Mouse (Mus musculus) heart, embryonic 12.5 days (tissue): ENCODE results near the gene Abhd15. TPM values are rescaled to one million over a fixed set of nuclear protein-coding genes. Genes with fewer than 3 reads are reported as not detected.
"Not testable (repeated sequence)": the region's sequence is repeated elsewhere in the genome, so short reads cannot be mapped to it uniquely, and the experiment has no call there.

ENCODE experiments used
- ATAC-seq: fragments of 200-750 bp; cut with Nextera tagmentation; 2 replicates; pipeline ENCODE4 v1.8.0; 2017; ENCODE audit warnings: moderate TSS enrichment, moderate library complexity; ENCODE audit not compliant: insufficient number of reproducible peaks, low FRiP score
- H3K27ac ChIP-seq: fragments of 300-500 bp; sonication (generic); 2 replicates; pipeline ENCODE4 v1.5.1; 2016; ENCODE audit warnings: mild to moderate bottlenecking, moderate library complexity; ENCODE audit not compliant: poor library complexity, severe bottlenecking
- H3K27me3 ChIP-seq: fragments of 300-500 bp; sonication (generic); replicated peaks from 2 replicates; pipeline ENCODE4 v1.6.1; 2016; ENCODE audit warnings: mild to moderate bottlenecking, moderate library complexity
- H3K36me3 ChIP-seq: fragments of 300-500 bp; sonication (generic); 2 replicates; pipeline ENCODE4 v1.6.1; 2016; ENCODE audit warnings: mild to moderate bottlenecking, moderate library complexity
- H3K4me1 ChIP-seq: fragments of 300-500 bp; sonication (generic); replicated peaks from 2 replicates; pipeline ENCODE4 v1.6.1; 2016; ENCODE audit warnings: mild to moderate bottlenecking
- H3K4me2 ChIP-seq: fragments of 300-500 bp; sonication (generic); 2 replicates; pipeline ENCODE4 v1.6.1; 2016; ENCODE audit warnings: mild to moderate bottlenecking, moderate library complexity
- H3K4me3 ChIP-seq: fragments of 300-500 bp; sonication (generic); 2 replicates; pipeline ENCODE4 v1.5.1; 2016; ENCODE audit warnings: mild to moderate bottlenecking
- H3K9ac ChIP-seq: fragments of 300-500 bp; sonication (generic); 2 replicates; pipeline ENCODE4 v1.6.1; 2016; ENCODE audit warnings: mild to moderate bottlenecking, moderate library complexity
- H3K9me3 ChIP-seq: fragments of 300-500 bp; sonication (generic); replicated peaks from 2 replicates; pipeline ENCODE4 v1.6.1; 2016; ENCODE audit warnings: mild to moderate bottlenecking, moderate library complexity
- WGBS: fragments of 180-500 bp; shearing (Covaris S2); methylation state at CpG from one replicate; pipeline ENCODE4 v1.1.7; 2016; 5-methylcytosine and 5-hydroxymethylcytosine counted together
- polyA plus RNA-seq: library from polyadenylated mRNA; unstranded; fragments of >200 nt; fragmentation: Nextera tagmentation; extraction: Ambion mirVana; gene quantifications from 2 replicates; pipeline ENCODE4 v1.2.1, GENCODE M21; 2016

The Abhd15 gene
- polyA plus RNA-seq, 1 experiment from 2014 or later = 0.72 TPM

DNA sequence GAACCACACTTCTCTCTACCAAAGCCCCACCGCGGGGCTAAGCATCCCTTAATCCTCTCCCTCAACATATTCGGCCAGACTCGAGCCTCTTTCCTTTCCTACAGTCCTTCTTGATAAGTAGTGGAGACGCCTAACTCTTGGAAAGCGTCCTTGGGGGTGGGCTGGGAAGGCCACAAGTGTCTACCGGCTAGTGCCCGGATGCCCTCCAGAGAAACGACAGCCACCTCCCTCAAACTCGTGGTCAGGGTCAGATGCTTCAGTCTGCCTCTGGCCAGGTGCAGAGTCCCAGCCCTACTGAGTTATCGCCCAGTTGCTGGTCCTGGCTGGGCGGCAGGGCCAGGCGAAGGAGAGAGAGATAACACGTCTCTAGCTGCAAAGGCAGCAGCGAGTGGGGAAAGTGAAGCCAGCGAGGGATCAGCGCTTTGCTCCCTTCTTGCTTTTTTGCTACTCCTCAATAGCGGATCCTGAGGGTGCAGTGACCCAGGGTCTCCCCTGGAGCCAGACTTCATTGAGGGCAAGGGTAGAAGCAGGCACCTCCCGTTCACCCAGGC is 565 bp upstream of the Abhd15 start:
- peaks cover 35% of the 10 kb centered on the region for H3K4me1 ChIP-seq
- peak; percentile 16 for ATAC-seq
- WGBS = 2% methylated on average over 19 of the region's 19 CpGs
- H3K9ac ChIP-seq = peak overlapping the region; percentile 74
- H3K27me3 ChIP-seq = peaks cover 25% of the 10 kb centered on the region
- H3K4me3 ChIP-seq = peak overlapping the region; percentile 71
- H3K9me3 ChIP-seq = no peaks in the 10 kb centered on the region
- peak overlapping the region; percentile 45 for H3K27ac ChIP-seq
- H3K36me3 ChIP-seq = peaks cover 7% of the 10 kb centered on the region
- peak overlapping the region; percentile 92 for H3K4me2 ChIP-seq

GRCm38 (mm10) chr11:77515637-77516552 is 974 bp downstream of the Abhd15 start, which contains the start of gene Trp53i13:
Gene Trp53i13, minus strand, starts transcription at chr11:77515980.
- H3K36me3 ChIP-seq = no peaks in the 10 kb centered on the region
- H3K9ac ChIP-seq = peak within 1 kb of the TSS; percentile 74
- peak within 1 kb of the TSS; percentile 71 for H3K4me3 ChIP-seq
- peak within 1 kb of the TSS; percentile 92 for H3K4me2 ChIP-seq
- peak within 1 kb of the TSS; percentile 11; the same call in 1 of the 2 replicates for H3K27ac ChIP-seq
- peaks cover 25% of the 10 kb centered on the region for H3K27me3 ChIP-seq
- no peaks in the 10 kb centered on the region for H3K9me3 ChIP-seq
- no peak for ATAC-seq
- H3K4me1 ChIP-seq = peaks cover 37% of the 10 kb centered on the region
- 10% methylated on average over 39 of the region's 39 CpGs for WGBS

DNA sequence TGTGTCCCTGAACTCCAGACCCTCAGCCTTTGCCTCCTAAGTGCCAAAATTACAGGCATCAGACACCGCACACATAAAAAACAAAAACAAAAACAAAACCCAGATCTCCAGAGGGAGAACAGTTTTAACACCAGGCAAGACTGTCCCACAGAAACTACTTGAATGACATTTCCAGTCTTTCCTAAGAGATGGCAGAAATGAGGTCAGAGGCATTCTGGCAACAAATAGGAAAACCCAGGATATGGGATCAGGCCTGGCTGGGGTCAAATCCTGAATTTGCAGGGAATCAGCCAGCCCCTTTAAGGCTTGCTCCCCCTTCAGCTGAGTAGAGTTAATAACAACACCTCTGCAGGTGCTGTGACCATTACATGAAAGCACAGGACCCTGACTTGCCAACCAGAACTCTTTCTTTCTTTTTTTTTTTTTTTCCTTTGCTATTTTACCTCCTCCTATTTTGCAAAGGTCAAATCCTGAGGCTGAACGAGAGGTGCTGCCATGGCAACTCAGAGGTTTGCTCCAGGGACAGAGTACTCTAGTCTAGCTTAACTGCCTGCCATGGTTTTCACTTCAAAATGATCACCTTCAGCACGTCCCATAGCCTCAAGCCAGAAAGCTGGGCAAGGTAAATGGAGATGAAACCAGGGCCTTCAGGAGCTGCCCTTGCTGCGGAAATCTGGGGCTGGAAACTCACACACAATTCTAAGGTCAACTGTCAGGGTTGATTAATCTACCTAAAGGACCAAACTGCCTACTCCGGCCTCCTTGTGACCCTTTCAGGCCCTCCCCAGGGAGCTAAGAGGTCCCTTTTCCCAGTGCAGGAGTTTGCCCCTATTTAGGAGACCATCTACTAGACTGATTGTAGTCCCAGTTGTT is 1.9 kb downstream of the Abhd15 start:
- peaks cover 25% of the 10 kb centered on the region for H3K27me3 ChIP-seq
- no peak overlapping the region for H3K4me2 ChIP-seq
- H3K9ac ChIP-seq = no peak overlapping the region
- peaks cover 35% of the 10 kb centered on the region for H3K4me1 ChIP-seq
- 0 out of 2 replicates have a peak overlapping the region, but pooled peaks have one; percentile 71 for H3K4me3 ChIP-seq
- no peak overlapping the region for H3K27ac ChIP-seq
- no peaks in the 10 kb centered on the region for H3K9me3 ChIP-seq
- 80% methylated on average over 5 of the region's 5 CpGs for WGBS
- H3K36me3 ChIP-seq = no peaks in the 10 kb centered on the region
- ATAC-seq = no peak

DNA sequence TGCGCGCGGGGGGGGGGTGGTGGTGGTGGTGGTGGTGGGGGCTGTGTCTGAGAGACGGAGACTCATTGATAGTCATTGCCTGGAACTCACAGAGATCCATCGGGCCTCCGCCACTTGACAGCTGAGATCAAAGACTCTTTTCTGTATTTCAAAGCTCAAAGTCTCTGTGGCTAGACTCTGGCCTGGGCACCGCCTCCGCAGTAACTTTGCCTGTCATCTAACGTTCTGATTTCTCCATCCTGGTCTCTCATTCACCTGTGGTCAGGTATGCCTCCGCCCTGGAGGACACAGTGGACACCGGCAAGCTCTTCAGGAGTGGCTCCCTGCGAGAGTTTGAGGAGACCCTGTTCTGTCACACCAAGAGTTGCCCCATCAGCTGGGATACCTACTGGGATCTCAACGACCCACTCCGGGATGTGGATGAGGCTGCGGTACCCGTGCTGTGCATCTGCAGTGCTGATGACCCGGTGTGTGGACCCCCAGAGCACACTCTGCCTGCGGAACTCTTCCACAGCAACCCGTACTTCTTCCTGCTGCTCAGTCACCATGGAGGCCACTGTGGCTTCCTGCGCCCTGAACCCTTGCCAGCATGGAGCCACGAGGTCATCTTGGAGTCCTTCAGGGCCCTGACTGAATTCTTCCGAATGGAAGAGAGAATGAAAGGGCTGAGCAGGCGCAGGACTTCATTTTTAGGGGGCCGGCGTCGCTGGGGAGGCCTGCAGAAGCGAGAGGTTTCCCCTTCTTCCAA is 3.3 kb downstream of the Abhd15 start:
- Histone ChIP-seq H3K27me3 (peaks cover 25% of the 10 kb centered on the region), H3K9ac (no peak overlapping the region), H3K4me3 (no peak overlapping the region), H3K9me3 (no peaks in the 10 kb centered on the region), H3K4me1 (peaks cover 28% of the 10 kb centered on the region), H3K27ac (no peak overlapping the region), H3K36me3 (no peaks in the 10 kb centered on the region), H3K4me2 (no peak overlapping the region)
- 78% methylated on average over 27 of the region's 27 CpGs for WGBS
- ATAC-seq = no peak

DNA sequence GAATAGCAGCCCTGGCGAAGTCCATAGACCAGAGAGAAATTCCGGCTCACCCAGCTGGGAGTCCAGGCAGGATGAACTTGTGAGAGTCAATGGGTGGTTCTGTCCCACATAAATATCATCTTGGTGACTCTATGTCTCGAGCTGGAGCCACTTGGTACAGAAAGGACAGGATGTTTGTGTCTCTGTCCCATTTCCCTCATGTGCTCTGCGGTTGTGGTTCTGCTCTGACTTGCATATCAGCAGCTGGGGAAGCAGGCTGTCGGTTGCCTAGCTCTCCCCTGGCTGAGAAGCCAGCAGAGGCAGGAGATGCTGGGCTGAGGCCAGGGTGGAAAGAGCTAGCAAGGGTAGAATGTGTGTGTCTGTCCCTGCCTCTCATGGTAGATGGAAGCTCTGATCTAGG is 4.1 kb downstream of the Abhd15 start, which contains the start of gene Gm10392:
Gm10392 (minus strand) TSS at position 156 of the 400 bp plus-strand sequence.
- Histone ChIP-seq H3K36me3 (no peaks in the 10 kb centered on the region), H3K27ac (no peak within 1 kb of the TSS), H3K4me1 (peaks cover 23% of the 10 kb centered on the region), H3K27me3 (peaks cover 25% of the 10 kb centered on the region), H3K4me3 (no peak within 1 kb of the TSS), H3K4me2 (no peak within 1 kb of the TSS), H3K9ac (no peak within 1 kb of the TSS), H3K9me3 (no peaks in the 10 kb centered on the region)
- ATAC-seq = no peak
- WGBS = 51% methylated on average over 5 of the region's 5 CpGs

DNA sequence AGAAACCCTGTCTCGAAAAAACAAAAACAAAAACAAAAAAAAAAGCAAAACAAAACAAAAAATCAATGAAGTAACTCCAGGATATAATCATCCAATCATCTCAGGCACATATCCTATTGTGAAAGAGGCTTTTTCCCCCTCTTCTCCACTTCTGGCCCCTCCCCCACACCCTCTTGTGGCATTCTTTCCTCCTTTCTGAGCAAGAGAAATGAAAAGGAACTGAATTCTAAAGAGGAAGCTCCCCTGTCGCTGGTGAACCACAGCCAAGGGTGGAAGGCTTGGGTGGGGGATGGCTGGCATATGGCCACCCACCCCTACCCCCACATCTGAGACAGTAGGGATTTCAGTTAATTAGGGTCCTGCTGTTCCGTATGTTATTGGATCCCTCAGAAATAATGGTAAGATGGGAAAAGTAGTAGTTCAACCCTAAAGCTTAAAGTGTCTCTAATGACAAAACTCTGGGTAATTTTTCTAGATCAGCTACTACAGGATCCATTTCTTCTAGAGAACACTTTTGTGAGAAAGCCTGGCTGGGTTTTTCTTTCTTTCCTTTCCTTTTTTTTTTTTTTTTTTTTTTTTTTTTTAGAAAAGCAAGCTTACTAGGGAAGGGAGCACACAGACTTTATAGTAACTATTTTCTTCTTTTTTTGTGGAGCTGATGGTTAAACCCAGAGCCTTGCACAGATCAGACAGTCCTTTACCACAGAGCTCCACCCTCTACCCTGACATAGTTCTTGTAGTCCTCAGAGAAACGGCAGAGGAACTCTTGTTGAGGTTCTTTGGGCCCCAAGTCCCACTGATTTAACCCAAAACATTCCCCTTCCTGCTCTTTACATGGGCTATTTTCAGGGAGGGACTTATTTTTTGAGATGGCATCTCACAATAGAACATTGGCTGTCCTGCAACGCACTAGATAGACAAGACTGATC is 5.9 kb downstream of the Abhd15 start:
- Histone ChIP-seq H3K9ac (no peak overlapping the region), H3K9me3 (no peaks in the 10 kb centered on the region), H3K4me3 (no peak overlapping the region), H3K4me2 (no peak overlapping the region), H3K36me3 (no peaks in the 10 kb centered on the region), H3K27ac (no peak overlapping the region), H3K27me3 (peaks cover 24% of the 10 kb centered on the region), H3K4me1 (peaks cover 5% of the 10 kb centered on the region)
- WGBS = 49% methylated on average over 5 of the region's 5 CpGs
- no peak for ATAC-seq

DNA sequence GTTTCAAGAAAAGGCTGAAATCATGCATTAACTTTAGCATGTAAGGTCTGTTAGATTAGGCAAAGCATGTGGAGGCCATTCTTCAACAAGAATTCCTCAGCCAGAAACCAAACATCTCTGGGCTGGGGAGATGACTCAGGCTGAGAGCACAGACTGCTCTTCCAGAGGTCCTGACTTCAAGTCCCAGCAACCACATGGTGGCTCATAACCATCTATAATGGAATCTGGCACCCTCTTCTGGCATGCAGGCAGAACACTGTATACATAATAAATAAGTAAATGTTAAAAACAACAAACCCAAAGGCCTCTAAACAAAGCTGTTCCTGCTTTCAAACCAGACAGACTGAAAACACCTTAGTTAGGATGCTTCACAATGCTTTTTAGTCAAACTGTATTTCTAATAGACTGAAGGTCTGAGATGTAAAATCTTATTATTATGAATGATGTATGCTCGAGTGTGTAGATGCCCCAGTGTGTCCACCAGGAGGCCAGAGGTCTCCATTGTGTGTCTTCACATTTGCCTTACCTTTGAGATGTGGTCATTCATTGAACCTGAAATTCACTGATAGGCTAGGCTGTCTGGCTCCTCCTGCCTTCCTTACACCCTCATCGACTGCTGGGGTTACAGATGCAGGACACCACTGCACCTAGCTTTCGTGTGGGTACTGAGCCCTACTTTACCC is 11.0 kb downstream of the Abhd15 start:
- H3K27ac ChIP-seq = no peak overlapping the region
- H3K4me3 ChIP-seq = no peak overlapping the region
- no peak overlapping the region for H3K4me2 ChIP-seq
- H3K27me3 ChIP-seq = no peaks in the 10 kb centered on the region
- no peaks in the 10 kb centered on the region for H3K4me1 ChIP-seq
- ATAC-seq = no peak
- no peaks in the 10 kb centered on the region for H3K9me3 ChIP-seq
- H3K9ac ChIP-seq = no peak overlapping the region
- WGBS = 76% methylated on average over 3 of the region's 3 CpGs
- peaks cover 3% of the 10 kb centered on the region for H3K36me3 ChIP-seq

- not testable (repeated sequence) for H3K4me3 ChIP-seq, ATAC-seq, H3K27ac ChIP-seq, H3K4me2 ChIP-seq, H3K4me1 ChIP-seq, H3K9me3 ChIP-seq, H3K36me3 ChIP-seq, H3K9ac ChIP-seq, H3K27me3 ChIP-seq
- WGBS = 93% methylated on average over 3 of the region's 3 CpGs
Measured at GRCm38 (mm10) chr11:77528420-77528819, 13.5 kb downstream of the Abhd15 start.

- no peak for ATAC-seq
- 68% methylated on average over 3 of the region's 3 CpGs for WGBS
- no peaks in the 10 kb centered on the region for H3K4me1 ChIP-seq
- H3K9me3 ChIP-seq = no peaks in the 10 kb centered on the region
- peaks cover 16% of the 10 kb centered on the region for H3K36me3 ChIP-seq
- H3K4me3 ChIP-seq = no peak overlapping the region
- no peak overlapping the region for H3K9ac ChIP-seq
- H3K4me2 ChIP-seq = no peak overlapping the region
- H3K27ac ChIP-seq = no peak overlapping the region
- H3K27me3 ChIP-seq = no peaks in the 10 kb centered on the region
Measured at GRCm38 (mm10) chr11:77529644-77530043, 14.7 kb downstream of the Abhd15 start.
